Mouse (Mus musculus): ENCODE results near the gene Rpl28.

Rpl28 gene

GRCm38 (mm10) chr7:4792278-4793212 lies at the start of gene Rpl28:
Gene Rpl28 (plus strand): TSS chr7:4792874.
- DNase-seq (ENCODE audit: low spot score) = peak; percentile 94

GRCm38 (mm10) chr7:4743354-4743753 lies 49.3 kb upstream of the Rpl28 start:
- no peak for DNase-seq (ENCODE audit: low spot score)

- no peak for DNase-seq (ENCODE audit: low spot score)
Measured at GRCm38 (mm10) chr7:4744886-4745285, 47.8 kb upstream of the Rpl28 start.

GRCm38 (mm10) chr7:4746326-4746980 lies 46.2 kb upstream of the Rpl28 start:
- DNase-seq (ENCODE audit: low spot score) = no peak

- no peak for DNase-seq (ENCODE audit: low spot score)
Measured at GRCm38 (mm10) chr7:4747156-4747899, 45.3 kb upstream of the Rpl28 start.

- DNase-seq (ENCODE audit: low spot score) = no peak
Measured at GRCm38 (mm10) chr7:4748321-4748720, 44.4 kb upstream of the Rpl28 start.

- no peak for DNase-seq (ENCODE audit: low spot score)
Measured at GRCm38 (mm10) chr7:4749169-4749568, 43.5 kb upstream of the Rpl28 start.

- DNase-seq (ENCODE audit: low spot score) = peak; percentile 86
Measured at GRCm38 (mm10) chr7:4751971-4752820, 40.5 kb upstream of the Rpl28 start.

- DNase-seq (ENCODE audit: low spot score) = peak; percentile 94
Measured at GRCm38 (mm10) chr7:4752821-4753570, 39.7 kb upstream of the Rpl28 start, which contains the start of gene Cox6b2. Gene Cox6b2 (minus strand): TSS chr7:4753094.

- no peak for DNase-seq (ENCODE audit: low spot score)
Measured at GRCm38 (mm10) chr7:4759670-4760069, 33.0 kb upstream of the Rpl28 start.

GRCm38 (mm10) chr7:4764946-4765710 lies 27.5 kb upstream of the Rpl28 start:
- DNase-seq (ENCODE audit: low spot score) = no peak

GRCm38 (mm10) chr7:4771202-4771601 lies 21.5 kb upstream of the Rpl28 start, which contains the start of gene Fam71e2:
Gene Fam71e2 (minus strand): TSS chr7:4771302.
- DNase-seq (ENCODE audit: low spot score) = no peak

- DNase-seq (ENCODE audit: low spot score) = no peak
Measured at GRCm38 (mm10) chr7:4776131-4776530, 16.5 kb upstream of the Rpl28 start.

GRCm38 (mm10) chr7:4776861-4777830 lies 15.5 kb upstream of the Rpl28 start:
- DNase-seq (ENCODE audit: low spot score) = peak; percentile 82

GRCm38 (mm10) chr7:4777851-4778637 lies 14.6 kb upstream of the Rpl28 start:
- DNase-seq (ENCODE audit: low spot score) = peak; percentile 38

- DNase-seq (ENCODE audit: low spot score) = peak; percentile 46
Measured at GRCm38 (mm10) chr7:4779921-4780320, 12.8 kb upstream of the Rpl28 start.

- DNase-seq (ENCODE audit: low spot score) = peak; percentile 36
Measured at GRCm38 (mm10) chr7:4782130-4782529, 10.5 kb upstream of the Rpl28 start.

- DNase-seq (ENCODE audit: low spot score) = peak; percentile 34
Measured at GRCm38 (mm10) chr7:4782759-4783158, 9.9 kb upstream of the Rpl28 start, which contains the start of the genes Il11 and Tmem190. Gene Il11 (minus strand): TSS chr7:4782859. Gene Tmem190 (plus strand): TSS chr7:4782937.
